Mouse (Mus musculus) lung, postnatal 0 days (tissue): Measurements from ENCODE around the gene Drosha. TPM values are rescaled to one million over a fixed set of nuclear protein-coding genes. Genes with fewer than 3 reads are reported as not detected.

Source experiments
- ATAC-seq: fragments of 200-750 bp; cut with Nextera tagmentation; 2 replicates; pipeline ENCODE4 v1.8.0; 2017; ENCODE audit warnings: moderate library complexity
- DNase-seq: peaks from one replicate; pipeline ENCODE4 v3.0.0-alpha.2; 2016; ENCODE audit warnings: low spot score
- H3K27ac ChIP-seq: fragments of 300-500 bp; sonication (generic); 2 replicates; pipeline ENCODE4 v1.5.1; 2014; ENCODE audit warnings: antibody characterized with exemption, mild to moderate bottlenecking, low read length, mixed read lengths
- H3K27me3 ChIP-seq: fragments of 300-500 bp; sonication (generic); replicated peaks from 2 replicates; pipeline ENCODE4 v1.6.1; 2014; ENCODE audit warnings: low read length, mixed read lengths; ENCODE audit not compliant: insufficient read depth
- H3K36me3 ChIP-seq: fragments of 300-500 bp; sonication (generic); 2 replicates; pipeline ENCODE4 v1.6.1; 2014; ENCODE audit warnings: low read length, mixed read lengths; ENCODE audit not compliant: insufficient read depth
- H3K4me1 ChIP-seq: fragments of 300-500 bp; sonication (generic); 2 replicates; pipeline ENCODE4 v1.6.1; 2014; ENCODE audit warnings: antibody characterized with exemption, low read depth, low read length, mixed read lengths; ENCODE audit not compliant: insufficient read depth
- H3K4me2 ChIP-seq: fragments of 300-500 bp; sonication (generic); replicated peaks from 2 replicates; pipeline ENCODE4 v1.6.1; 2014; ENCODE audit warnings: low read depth, mild to moderate bottlenecking, low read length, moderate library complexity, mixed read lengths
- H3K4me3 ChIP-seq: fragments of 300-500 bp; sonication (generic); 2 replicates; pipeline ENCODE4 v1.5.1; 2014; ENCODE audit warnings: low read depth, low read length
- H3K9ac ChIP-seq: fragments of 300-500 bp; sonication (generic); replicated peaks from 2 replicates; pipeline ENCODE4 v1.6.1; 2014; ENCODE audit warnings: low read depth, mild to moderate bottlenecking
- H3K9me3 ChIP-seq: fragments of 300-500 bp; sonication (generic); 2 replicates; pipeline ENCODE4 v1.6.1; 2016; ENCODE audit warnings: low read length, mixed read lengths
- CTCF ChIP-seq: IDR thresholded peaks from 2 replicates; pipeline ENCODE4 v1.5.1; 2016; ENCODE audit warnings: antibody characterized with exemption, mild to moderate bottlenecking
- EP300 ChIP-seq: IDR thresholded peaks from 2 replicates; pipeline ENCODE4 v1.6.1; 2016; ENCODE audit warnings: antibody characterized with exemption, mild to moderate bottlenecking, control low read depth
- WGBS: fragments of 180-500 bp; shearing (Covaris S2); extraction: QIAGEN DNeasy Blood & Tissue Kit; methylation state at CpG from one replicate; pipeline ENCODE4 v1.1.7; 2014; 5-methylcytosine and 5-hydroxymethylcytosine counted together
- polyA plus RNA-seq: library from polyadenylated mRNA; unstranded; fragments of >200 nt; fragmentation: Nextera tagmentation; extraction: Ambion mirVana; gene quantifications from 2 replicates; pipeline ENCODE4 v1.2.1, GENCODE M21; 2015

Gene Drosha
- polyA plus RNA-seq, 1 experiment from 2014 or later = 9.7 TPM

DNA sequence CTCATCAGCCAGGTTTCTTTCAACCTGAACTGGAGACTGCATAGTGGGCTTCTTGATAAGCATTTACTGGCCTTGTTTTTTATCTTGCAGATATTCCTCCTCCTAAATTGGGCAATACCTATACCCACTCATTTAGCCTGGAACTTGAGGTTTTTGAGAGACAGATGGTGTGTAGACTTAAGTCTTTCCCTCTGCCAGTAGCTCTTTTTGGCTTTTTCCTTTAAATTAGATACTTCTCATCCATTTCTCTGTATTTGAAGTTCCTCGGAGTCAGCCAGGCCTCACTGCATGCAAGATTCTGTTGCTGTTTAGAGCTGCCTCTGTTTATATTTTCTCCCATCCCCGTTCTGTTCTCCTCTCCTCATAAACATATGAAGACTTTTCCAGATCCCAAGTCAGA is 51.7 kb downstream of the Drosha start:
- peaks cover 17% of the 10 kb centered on the region for H3K36me3 ChIP-seq
- no peak overlapping the region for H3K4me2 ChIP-seq
- WGBS = 81% methylated on average over 2 of the region's 2 CpGs

DNA sequence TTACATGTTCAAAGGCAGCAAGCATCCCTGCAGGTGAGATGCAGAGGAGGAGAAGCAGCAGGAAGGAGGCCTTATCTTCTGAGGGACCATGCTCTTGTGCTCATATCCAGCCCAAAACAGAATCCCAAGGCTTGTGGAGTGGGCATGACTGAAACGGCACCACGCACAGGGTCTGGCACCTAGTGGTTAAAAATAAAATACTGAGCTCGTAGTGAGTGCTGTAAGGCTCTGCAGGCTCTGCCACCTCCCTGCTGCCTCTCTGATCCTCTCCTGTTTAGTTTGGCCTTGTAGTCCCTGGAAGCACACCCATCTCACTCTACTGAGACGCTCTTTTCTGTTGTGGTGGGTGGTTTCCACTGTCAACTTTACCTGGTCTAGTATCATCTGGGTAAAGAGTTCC is 52.3 kb downstream of the Drosha start:
- no peaks in the 10 kb centered on the region for H3K27me3 ChIP-seq
- H3K9ac ChIP-seq = no peak overlapping the region
- no peaks in the 10 kb centered on the region for H3K4me1 ChIP-seq
- H3K36me3 ChIP-seq = peaks cover 17% of the 10 kb centered on the region
- DNase-seq (no peak), ATAC-seq (no peak)
- no peak overlapping the region for H3K4me3 ChIP-seq
- H3K4me2 ChIP-seq = no peak overlapping the region
- H3K9me3 ChIP-seq = no peaks in the 10 kb centered on the region
- TF ChIP-seq EP300 (no peak), CTCF (no peak)
- H3K27ac ChIP-seq = no peak overlapping the region
- 95% methylated on average over 4 of the region's 4 CpGs for WGBS

More for the DNA sequence above, 51.7 kb downstream of the Drosha start:
- Histone ChIP-seq H3K9ac (no peak overlapping the region), H3K27me3 (no peaks in the 10 kb centered on the region), H3K4me3 (no peak overlapping the region), H3K27ac (no peak overlapping the region), H3K4me1 (no peaks in the 10 kb centered on the region), H3K9me3 (no peaks in the 10 kb centered on the region)
- DNase-seq (no peak), ATAC-seq (no peak)
- TF ChIP-seq CTCF (no peak), EP300 (no peak)

DNA sequence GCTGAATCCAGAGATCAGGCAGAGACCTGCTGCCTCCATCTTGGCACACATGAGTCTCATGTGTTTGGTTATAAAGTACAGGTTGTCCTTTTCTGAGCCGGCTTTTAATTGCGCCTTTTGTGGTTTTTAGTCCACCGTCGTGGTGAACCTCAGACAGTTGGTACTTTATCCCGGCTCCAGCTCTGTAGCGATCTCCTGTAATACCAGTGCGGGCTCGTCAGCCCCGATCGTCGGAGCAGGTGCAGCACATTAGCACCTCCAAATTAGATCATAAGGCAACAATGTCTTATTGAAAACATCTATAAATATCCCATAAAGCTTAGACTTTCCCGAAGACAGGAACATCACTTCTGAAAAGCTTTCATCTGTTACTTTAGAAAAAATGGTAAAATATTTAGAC is 53.3 kb downstream of the Drosha start:
- TF ChIP-seq CTCF (no peak), EP300 (no peak)
- Histone ChIP-seq H3K4me3 (no peak overlapping the region), H3K27me3 (no peaks in the 10 kb centered on the region), H3K36me3 (peaks cover 17% of the 10 kb centered on the region), H3K4me2 (no peak overlapping the region), H3K9ac (no peak overlapping the region), H3K4me1 (no peaks in the 10 kb centered on the region), H3K27ac (no peak overlapping the region), H3K9me3 (no peaks in the 10 kb centered on the region)
- no peak for ATAC-seq
- WGBS = 91% methylated on average over 12 of the region's 12 CpGs
- no peak for DNase-seq

DNA sequence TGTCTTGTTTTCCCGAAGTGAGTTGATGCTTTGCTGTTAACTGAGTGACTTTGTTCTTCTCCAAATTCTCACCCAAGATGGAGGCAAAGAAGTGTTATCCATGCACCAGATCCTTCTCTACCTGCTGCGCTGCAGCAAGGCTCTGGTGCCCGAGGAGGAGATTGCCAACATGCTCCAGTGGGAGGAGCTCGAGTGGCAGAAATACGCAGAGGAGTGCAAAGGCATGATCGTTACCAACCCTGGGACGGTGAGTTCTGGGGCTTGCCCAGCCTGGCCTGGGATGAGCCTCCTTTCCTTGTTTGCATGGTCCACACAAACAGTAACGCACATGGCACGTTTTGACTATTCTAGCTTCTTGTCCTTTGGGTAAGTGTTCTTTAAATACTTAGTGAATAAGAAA is 54.0 kb downstream of the Drosha start:
- WGBS = 85% methylated on average over 9 of the region's 9 CpGs

DNA sequence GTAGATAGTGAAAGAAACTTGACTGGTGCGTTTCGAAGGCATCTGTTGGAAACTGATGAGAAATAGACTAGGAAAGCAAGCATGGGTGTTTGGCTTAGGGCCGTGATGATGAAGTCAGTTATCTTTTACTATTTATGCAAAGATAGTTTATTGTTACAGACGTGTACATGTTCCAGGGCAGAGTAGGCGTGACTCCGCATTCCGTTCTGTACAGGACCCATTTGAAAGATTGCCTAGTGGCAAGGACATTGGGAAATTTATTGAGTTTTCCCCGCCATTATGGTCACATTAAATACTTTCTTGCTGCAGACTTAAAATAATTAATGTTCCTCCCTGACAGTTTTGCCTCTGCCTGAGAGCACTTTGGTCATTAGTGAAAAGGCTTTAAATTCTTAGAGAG is 55.3 kb downstream of the Drosha start:
- WGBS = 90% methylated on average over 8 of the region's 8 CpGs
- H3K4me1 ChIP-seq = no peaks in the 10 kb centered on the region
- H3K4me3 ChIP-seq = no peak overlapping the region
- H3K9me3 ChIP-seq = no peaks in the 10 kb centered on the region
- H3K36me3 ChIP-seq = peaks cover 21% of the 10 kb centered on the region
- H3K9ac ChIP-seq = no peak overlapping the region
- no peak overlapping the region for H3K27ac ChIP-seq
- ATAC-seq (no peak), DNase-seq (no peak)
- H3K4me2 ChIP-seq = no peak overlapping the region
- no peaks in the 10 kb centered on the region for H3K27me3 ChIP-seq
- no peak for TF ChIP-seq CTCF
- no peak for TF ChIP-seq EP300

More for the DNA sequence above, 54.0 kb downstream of the Drosha start:
- DNase-seq (no peak), ATAC-seq (no peak)
- Histone ChIP-seq H3K36me3 (peaks cover 17% of the 10 kb centered on the region), H3K4me1 (no peaks in the 10 kb centered on the region), H3K27ac (no peak overlapping the region), H3K4me3 (no peak overlapping the region), H3K9me3 (no peaks in the 10 kb centered on the region), H3K27me3 (no peaks in the 10 kb centered on the region), H3K9ac (no peak overlapping the region), H3K4me2 (no peak overlapping the region)
- no peak for TF ChIP-seq CTCF
- no peak for TF ChIP-seq EP300

DNA sequence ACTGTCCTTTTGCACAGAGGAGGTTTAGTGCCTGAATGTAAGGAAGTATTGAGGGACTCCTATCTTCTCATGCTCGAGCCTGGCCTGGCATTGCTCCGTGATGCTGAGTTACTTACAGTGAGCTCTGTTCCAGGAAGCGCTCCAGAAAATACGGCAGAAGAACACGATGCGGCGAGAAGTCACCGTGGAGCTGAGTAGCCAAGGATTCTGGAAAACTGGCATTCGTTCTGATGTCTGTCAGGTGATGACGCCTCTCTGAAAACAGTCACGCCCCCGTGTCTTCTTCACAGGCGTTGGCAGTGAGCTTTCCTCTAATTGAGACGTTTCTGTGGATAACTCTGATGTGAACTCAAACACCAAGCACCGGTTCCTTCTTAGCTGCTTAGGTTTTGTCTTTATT is 60.2 kb downstream of the Drosha start:
- Histone ChIP-seq H3K4me2 (no peak overlapping the region), H3K9ac (no peak overlapping the region), H3K9me3 (no peaks in the 10 kb centered on the region), H3K4me3 (no peak overlapping the region), H3K27me3 (no peaks in the 10 kb centered on the region), H3K4me1 (no peaks in the 10 kb centered on the region), H3K36me3 (peaks cover 22% of the 10 kb centered on the region), H3K27ac (no peak overlapping the region)
- DNase-seq (no peak), ATAC-seq (no peak)
- WGBS = 87% methylated on average over 15 of the region's 15 CpGs
- no peak for TF ChIP-seq CTCF
- TF ChIP-seq EP300 = no peak

DNA sequence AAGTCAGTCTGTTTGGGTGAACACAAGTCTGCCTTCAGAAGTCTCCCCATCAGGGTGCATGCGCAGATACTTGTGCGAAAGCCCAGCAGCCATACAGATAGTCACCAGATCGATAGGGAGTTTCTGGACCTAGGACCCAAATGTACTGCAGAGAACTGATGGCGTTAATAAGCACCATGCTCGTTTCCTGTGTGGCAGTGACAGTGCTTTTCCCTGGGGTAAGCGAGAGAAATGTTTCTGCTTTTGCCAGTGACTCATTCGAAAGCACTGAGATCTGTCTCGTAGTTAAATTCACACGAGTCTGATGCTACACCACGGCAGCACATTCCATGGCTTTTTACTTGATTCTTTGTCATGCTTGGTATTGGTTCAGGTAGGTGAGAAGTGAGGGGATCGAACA is 60.7 kb downstream of the Drosha start:
- no peak overlapping the region for H3K4me2 ChIP-seq
- DNase-seq = no peak
- no peak overlapping the region for H3K27ac ChIP-seq
- no peaks in the 10 kb centered on the region for H3K27me3 ChIP-seq
- no peak for ATAC-seq
- 92% methylated on average over 11 of the region's 11 CpGs for WGBS
- no peak overlapping the region for H3K9ac ChIP-seq
- no peak overlapping the region for H3K4me3 ChIP-seq
- H3K36me3 ChIP-seq = peaks cover 22% of the 10 kb centered on the region; the same call in 1 of the 2 replicates
- TF ChIP-seq EP300 (no peak), CTCF (no peak)
- no peaks in the 10 kb centered on the region for H3K4me1 ChIP-seq
- no peaks in the 10 kb centered on the region for H3K9me3 ChIP-seq
